Mouse (Mus musculus) effector memory CD4-positive, alpha-beta T cell, adult 7 months (primary cell): Measurements from ENCODE around the gene Tfg. TPM values are rescaled to one million over a fixed set of nuclear protein-coding genes. Genes with fewer than 3 reads are reported as not detected.

Source experiments
- polyA plus RNA-seq: library from polyadenylated mRNA; unstranded; fragments of 100-300 nt; shearing (Covaris generic); gene quantifications from one replicate; pipeline ENCODE4 v1.2.1, GENCODE M21; 2017

Gene Tfg
- 40.1 TPM for polyA plus RNA-seq

GRCm38 (mm10) chr16:56717224-56718200 is at the start of gene Tfg:
Tfg (minus strand) TSS chr16:56717450.

Other genes starting within 250 kb of the Tfg start
- not detected for gene Abi3bp, start 239.6 kb downstream of the Tfg start, polyA plus RNA-seq
- gene Adgrg7, start 78.4 kb upstream of the Tfg start, polyA plus RNA-seq = not detected
- gene Tmem45a, start 168.7 kb upstream of the Tfg start, polyA plus RNA-seq = 1.4 TPM
- not detected for gene Lnp1, start 210.6 kb upstream of the Tfg start, polyA plus RNA-seq